Mouse (Mus musculus): ENCODE results near the gene Nufip2.
"Not testable (repeated sequence)": the region's sequence is repeated elsewhere in the genome, so short reads cannot be mapped to it uniquely, and the experiment has no call there.

The Nufip2 gene

DNA sequence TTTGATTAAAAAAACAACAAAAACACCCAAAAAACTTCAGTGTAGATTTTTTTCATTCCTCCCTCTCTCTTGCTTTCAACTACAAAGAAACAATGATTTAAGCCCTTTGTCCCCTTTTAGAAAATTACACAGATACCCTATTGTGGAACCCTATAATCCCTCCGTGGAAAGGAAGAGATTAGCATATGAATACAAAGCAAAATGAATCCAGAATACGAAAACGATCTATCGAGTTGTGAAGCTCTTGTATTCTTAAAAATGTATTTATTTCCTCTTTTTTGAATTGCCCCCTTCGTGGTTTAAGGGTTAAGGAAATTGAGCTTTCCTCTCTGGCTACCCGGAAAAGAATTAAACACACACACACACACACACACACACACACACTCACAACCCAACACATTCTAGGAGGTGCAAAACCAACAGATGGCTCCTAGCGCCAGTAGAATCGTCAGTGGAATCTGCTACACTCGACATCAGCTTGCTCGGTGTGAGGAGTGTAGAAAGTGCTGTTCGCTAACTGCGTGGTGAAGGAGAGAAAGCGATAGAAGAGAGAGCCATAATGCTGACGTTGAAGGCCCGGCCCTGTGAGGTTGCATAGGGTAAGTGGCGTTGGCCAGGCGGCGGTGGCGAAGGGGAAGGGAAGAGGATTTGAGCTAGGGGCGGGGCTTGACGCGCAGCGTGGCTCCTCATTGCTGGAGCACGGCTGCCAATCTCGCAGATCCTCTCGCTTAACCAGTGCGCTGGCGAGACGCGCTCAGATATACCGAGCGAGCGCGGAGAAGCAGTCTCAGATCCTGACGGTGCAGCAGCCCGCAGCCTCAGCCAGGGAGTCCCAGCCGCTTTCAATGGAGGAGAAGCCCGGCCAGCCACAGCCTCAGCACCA lies at the start of gene Nufip2:
TSS of gene Nufip2 (plus strand) at position 773 of the 883 bp plus-strand sequence.
- peak; percentile 99 to 100 for DNase-seq (ENCODE audit: low spot score in 2 of 2)

DNA sequence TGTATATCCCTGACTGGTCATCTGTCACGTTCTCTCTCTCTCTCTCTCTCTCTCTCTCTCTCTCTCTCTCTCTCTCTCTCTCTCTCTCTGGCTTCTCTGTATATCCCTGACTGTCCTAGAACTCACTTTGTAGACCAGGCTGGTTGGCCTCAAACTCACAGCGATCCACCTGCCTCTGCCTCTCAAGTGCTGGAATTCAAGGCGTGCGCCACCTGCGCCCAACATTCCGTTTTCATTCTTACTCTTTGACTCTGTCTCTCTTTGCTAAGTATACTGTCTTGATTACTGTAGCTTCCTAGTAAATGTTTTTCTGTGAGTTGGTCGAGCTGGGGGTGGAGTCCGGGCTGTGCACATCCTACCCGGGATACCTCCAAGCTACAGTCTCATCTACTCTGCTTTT lies 44.6 kb upstream of the Nufip2 start:
- no peak for DNase-seq (ENCODE audit: low spot score in 2 of 2)

DNA sequence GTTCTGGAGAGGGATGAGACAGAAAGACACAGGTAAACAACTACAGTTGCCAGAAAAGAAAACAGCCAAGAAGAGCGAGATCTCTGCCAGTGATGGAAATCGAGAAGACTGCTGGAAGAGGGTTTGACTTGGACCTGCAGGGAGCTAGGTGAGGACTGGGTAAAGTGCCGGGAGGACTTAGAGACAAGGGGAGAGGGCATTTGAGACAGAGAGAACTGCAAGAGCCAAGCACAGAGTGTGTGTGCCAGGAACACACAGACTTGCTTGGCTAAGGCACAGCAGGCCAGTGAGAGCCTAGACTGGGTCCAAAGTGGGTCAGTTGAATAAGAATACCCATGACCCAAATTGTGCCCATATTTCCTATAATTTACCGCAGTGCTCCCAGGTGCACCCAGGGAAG lies 40.5 kb upstream of the Nufip2 start:
- no peak for DNase-seq (ENCODE audit: low spot score in 2 of 2)

GRCm38 (mm10) chr11:77648878-77649277 lies 37.1 kb upstream of the Nufip2 start:
- DNase-seq (ENCODE audit: low spot score in 2 of 2) = no peak

GRCm38 (mm10) chr11:77652484-77652883 lies 33.5 kb upstream of the Nufip2 start:
- no peak for DNase-seq (ENCODE audit: low spot score in 2 of 2)

DNA sequence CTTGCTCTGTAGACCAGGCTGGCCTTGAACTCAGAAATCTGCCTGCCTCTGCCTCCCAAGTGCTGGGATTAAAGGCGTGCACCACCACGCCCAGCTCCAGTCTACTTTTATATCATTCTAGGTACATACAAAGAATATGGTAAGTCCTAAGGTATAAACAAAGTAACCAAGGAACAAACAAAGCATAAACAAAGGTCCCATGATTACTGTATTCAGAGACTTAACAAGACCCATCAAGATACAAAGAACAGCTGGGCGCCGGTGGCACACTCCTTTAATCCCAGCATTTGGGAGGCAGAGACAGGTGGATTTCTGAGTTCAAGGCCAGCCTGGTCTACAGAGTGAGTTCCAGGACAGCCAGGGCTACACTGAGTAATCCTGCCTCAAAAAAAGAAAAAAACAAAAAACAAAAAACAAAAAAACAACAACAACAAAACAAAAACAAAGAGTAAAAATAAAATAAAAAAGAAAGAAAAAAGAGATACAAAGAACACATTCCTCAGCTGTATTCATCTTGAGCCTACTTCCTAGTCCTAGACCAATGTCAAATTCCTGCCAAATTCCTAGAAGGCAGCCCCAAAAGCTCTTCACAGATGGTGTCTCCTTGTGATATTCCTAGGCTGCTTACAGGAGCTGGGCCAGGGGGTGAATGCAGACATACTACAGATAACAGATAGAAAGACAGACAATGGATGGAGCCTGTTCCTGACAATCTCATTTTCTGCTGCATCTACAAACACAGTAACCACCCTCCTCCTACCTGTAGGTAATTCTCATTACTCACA lies 32.4 kb upstream of the Nufip2 start:
- DNase-seq (ENCODE audit: low spot score in 2 of 2) = not testable (repeated sequence)

DNA sequence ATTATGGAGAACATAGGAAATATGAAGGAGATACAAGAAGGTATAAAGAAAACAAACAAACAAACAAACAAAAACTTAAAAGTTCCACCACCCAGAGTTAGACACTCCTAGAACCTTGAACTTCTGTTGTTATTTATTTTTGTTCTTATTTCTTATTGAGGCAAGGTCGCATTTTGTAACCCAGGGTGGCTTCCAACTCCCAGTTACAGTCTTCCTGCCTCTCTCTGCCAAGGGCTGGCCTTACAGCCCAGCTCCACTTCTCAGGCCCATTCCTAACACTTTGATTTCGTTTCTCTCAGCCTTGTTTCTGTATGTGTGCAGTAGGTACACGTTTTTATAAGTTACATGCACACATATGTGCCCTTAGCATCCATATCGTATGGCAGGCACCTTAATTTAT lies 26.0 kb upstream of the Nufip2 start:
- DNase-seq (ENCODE audit: low spot score in 2 of 2) = no peak

DNA sequence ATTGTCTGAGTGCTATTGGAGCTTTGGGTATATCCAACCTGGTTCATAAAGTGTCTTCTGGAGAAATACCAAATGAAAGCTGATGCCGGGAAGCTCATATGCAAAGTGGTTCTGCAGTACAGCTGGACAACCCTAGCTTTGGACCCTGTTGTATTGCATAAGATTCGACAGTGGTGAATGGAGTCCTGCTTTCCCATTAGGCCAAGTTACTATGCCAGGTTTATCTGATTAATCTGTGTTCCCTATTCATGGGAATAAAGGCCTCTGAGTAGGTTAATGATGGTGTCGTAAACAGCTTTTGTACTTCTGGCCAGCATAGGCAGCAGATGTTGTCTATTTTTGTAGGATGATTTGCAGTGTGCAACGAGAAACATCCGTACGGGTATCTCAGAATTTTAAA lies 22.3 kb upstream of the Nufip2 start:
- no peak for DNase-seq (ENCODE audit: low spot score in 2 of 2)

DNA sequence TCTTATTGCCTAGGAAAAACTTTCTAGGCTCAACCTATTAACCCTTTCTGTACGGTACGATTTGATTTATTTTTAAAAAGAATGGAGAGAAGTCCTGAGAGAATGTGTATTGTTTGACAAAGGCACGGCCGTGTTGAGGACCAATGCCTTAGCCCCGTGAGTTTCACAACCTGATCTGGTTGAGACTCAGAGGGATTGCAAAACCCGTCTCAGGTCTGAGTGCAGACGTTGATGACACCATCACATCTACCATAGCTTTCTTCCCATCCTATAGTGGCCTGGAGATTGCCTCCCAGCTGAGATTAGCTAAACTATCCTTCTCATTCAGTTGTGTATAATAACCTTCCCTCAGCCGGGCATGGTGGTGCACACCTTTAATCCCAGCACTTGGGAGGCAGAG lies 21.9 kb upstream of the Nufip2 start:
- no peak for DNase-seq (ENCODE audit: low spot score in 2 of 2)

GRCm38 (mm10) chr11:77665384-77665783 lies 20.6 kb upstream of the Nufip2 start:
- DNase-seq (ENCODE audit: low spot score in 2 of 2) = not testable (repeated sequence)

DNA sequence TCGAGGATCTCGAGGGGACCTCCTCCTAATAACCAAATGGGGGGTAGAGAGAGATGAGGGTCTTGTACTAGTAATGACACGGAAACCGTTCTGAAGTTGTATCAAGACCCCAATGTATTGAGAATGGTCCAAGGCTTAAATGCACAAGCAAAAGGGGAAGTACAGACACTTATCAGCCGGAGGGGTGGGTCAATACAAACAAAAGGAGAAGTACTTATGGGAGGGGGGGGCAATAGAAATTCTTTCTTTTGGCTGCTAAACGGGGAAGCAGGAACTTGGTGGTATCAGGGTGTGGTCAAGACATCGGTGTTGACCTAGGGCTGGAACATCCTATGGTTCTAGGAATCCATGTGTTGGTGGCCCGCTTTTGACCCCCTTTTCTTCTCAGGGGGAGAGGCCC lies 19.2 kb upstream of the Nufip2 start:
- DNase-seq (ENCODE audit: low spot score in 2 of 2) = not testable (repeated sequence)

GRCm38 (mm10) chr11:77672746-77673145 lies 13.2 kb upstream of the Nufip2 start:
- no peak for DNase-seq (ENCODE audit: low spot score in 2 of 2)

DNA sequence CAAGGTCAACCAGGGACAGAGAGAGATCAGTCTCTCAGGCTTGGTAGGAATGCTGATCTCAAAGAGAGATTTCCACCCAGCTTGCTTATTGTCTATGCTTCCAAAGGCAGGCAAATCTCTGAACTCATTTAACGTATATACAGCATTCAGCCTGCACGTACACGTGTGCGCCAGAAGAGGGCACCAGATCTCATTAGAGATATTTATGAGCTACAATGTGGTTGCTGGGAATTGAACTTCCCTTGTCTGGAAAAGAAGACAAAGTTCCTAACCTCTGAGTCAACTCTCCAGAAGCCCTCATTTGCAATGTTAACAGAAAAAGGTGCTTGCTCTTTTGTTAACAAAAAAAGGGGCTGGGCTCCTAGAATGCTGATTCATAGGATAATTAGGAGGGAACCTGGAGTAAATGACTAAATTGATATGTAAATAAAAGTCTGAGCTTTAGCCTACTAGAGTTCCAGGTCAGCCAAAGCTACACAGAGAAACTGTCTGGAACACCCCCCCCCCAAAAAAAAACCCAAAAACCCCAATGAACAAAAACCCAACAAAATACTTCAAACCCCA lies 12.4 kb upstream of the Nufip2 start:
- no peak for DNase-seq (ENCODE audit: low spot score in 2 of 2)

DNA sequence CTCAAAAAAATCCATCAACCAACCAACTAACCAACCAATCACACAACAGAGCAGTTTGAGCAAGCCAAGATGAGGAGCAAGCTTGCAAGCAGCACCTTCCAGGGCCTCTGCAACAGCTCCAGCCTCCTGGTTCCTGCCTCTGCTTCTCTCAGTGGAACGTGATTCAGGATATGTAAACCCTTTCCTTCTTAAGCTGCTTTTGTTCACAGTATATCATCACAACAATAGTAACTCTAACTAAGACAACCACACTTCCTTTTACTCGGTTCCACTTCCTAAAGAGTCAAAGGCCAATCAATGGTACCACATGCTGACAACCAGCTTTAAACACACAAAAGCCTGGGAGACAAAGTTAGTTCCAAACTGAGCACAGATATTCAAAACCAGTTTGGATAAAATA lies 5.9 kb upstream of the Nufip2 start:
- no peak for DNase-seq (ENCODE audit: low spot score in 2 of 2)

DNA sequence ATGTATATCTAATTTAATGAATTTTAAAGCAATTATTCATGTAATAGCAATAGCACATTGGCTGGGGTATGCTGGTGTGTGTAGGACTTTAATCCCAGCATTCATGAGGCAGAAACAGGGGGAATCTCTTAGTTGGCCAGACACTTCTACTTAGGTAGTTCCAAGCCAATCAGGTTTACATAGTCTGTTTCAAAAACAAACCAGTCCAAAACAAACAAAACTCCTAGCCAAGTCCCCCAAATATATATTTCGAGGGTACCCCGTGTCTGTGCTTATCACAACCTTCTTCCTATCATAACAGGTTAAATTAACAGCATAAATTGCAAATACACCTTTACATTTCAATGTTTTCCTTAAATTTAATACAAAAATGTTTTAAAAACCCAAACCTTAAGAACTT lies 1.1 kb upstream of the Nufip2 start:
- no peak for DNase-seq (ENCODE audit: low spot score in 2 of 2)

DNA sequence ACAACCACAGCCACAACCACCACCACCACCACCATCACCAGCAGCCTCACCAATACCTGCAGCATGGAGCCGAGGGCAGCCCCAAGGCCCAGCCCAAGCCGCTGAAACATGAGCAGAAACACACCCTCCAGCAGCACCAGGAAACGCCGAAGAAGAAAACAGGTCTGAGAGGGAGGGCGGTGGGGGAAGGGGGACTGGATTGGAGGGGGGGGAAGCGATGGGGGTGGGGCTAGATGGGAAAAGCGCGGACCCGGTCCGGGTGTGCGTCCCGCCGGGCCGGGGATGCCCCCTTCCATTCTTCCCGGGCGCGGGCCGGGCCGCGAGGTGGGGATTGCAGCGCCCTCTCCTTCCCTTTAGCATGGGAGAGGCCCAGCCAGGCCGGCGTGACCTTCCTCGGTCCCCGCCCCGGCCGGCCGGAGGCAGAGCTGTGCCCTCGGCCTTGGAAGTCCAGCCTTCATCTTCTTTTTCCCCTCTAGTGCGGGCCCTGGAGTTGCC lies 438 bp downstream of the Nufip2 start:
- DNase-seq (ENCODE audit: low spot score in 2 of 2) = peak; percentile 20 to 22

GRCm38 (mm10) chr11:77686841-77687540 lies 1.0 kb downstream of the Nufip2 start:
- peak; percentile 56 to 57 for DNase-seq (ENCODE audit: low spot score in 2 of 2)

DNA sequence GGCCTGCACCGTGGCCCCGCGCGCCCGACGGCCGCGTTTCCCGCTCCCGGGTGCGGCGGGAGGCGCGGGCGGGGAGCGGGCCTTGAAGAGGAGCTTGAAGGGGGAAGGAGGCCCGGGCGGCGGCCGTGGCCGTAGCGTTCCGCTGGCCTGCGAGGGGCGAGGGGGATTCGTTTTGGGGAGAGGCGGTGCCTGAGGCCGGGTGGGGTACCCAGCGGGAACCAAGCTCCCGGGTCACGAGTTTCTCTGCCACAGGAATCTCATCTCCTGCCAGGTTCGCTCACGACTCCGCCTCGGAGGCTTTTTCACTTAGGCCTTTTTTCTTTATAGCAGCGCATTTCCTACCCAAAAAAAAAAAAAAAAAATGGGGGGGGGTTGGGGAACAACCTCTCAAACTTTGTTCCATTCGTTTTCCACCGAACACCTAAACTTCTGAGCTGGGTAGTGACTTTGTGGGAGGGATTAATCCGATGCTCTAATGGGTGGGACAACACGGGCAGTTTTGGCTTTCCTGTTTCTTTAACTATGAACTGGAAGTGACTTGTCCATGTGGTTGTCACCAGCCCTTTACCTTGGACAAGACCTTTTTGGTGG lies 1.7 kb downstream of the Nufip2 start:
- peak; percentile 28 to 39 for DNase-seq (ENCODE audit: low spot score in 2 of 2)

GRCm38 (mm10) chr11:77693026-77693425 lies 7.1 kb downstream of the Nufip2 start:
- DNase-seq (ENCODE audit: low spot score in 2 of 2) = no peak

DNA sequence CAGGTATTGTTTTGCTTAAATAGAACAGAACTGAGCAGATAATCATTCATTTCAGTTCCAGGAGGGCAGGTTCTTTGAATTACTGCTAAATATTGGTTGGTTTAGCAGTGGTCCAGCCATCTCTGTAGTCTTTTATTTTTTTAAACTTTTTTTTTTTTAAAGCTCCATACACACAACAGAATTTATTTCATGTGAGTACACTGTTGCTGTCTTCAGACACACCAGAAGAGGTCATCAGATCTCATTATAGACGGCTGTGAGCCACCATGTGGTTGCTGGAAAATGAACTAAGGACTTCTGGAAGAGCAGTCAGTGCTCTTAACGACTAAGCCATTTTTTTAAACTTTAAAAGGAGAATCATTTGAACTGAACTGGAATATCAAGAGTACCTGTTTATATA lies 11.3 kb downstream of the Nufip2 start:
- DNase-seq (ENCODE audit: low spot score in 2 of 2) = no peak

- no peak for DNase-seq (ENCODE audit: low spot score in 2 of 2)
Measured at GRCm38 (mm10) chr11:77705920-77706319, 20.0 kb downstream of the Nufip2 start.
